Mouse (Mus musculus): ENCODE results near the gene Haus2. TPM values are rescaled to one million over a fixed set of nuclear protein-coding genes. Genes with fewer than 3 reads are reported as not detected.

Haus2 gene
- polyA plus RNA-seq, 1 experiment from 2014 or later: 11.6 TPM

DNA sequence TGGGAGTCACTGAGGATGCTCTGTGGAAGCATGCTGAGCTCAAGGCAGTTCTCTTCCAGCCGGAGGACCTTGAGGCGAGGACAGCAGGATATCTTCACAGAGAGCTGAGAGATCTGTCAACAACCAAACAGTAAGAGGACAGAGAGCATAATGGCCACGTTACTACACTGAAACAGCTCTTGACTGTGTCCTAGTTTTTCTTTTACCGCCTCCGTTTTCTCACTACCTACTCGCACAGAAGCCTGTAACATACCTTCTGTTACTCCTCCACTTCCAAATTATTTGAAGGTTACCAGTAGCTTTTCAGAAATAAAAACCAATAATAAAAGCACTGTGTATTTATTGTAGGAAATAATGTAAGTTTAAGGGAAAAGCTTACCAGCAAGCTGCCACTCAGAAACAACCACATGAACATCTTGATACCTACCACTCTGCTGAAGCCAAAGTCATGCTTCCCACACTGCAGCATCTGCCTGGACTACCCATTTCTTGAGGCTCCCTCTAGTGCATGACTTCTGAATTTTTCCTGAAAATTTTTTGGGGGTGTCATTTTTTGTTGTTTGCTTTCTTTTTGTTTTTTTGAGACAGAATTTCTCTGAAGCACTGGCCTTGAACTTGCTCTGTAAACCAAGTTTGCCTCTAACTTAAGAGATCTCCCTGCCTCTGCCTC, 3.0 kb upstream of the Haus2 start:
- H3K4me1 ChIP-seq (replicated peaks; ENCODE audit: control insufficient read depth, insufficient read depth, low read length): peaks cover 7% of the 10 kb centered on the region
- peak; percentile 62 for TF ChIP-seq CTCF (IDR thresholded peaks at IDR 0.05; ENCODE audit: low read depth)
- 86% methylated on average over 6 of the region's 6 CpGs for WGBS
- ATAC-seq: no peak
- H3K4me3 ChIP-seq (ENCODE audit: low read depth, low read length): no peak overlapping the region
- no peak overlapping the region for H3K4me2 ChIP-seq (replicated peaks; ENCODE audit: low read depth)
- no peaks in the 10 kb centered on the region for H3K27me3 ChIP-seq (replicated peaks; ENCODE audit: control insufficient read depth, insufficient read depth, low read length)
- no peak overlapping the region for H3K9ac ChIP-seq (ENCODE audit: low read depth, low read length)
- no peak overlapping the region for H3K27ac ChIP-seq (ENCODE audit: low read depth, low read length)
- no peaks in the 10 kb centered on the region for H3K9me3 ChIP-seq (ENCODE audit: control insufficient read depth)
- peaks cover 3% of the 10 kb centered on the region; the same call in 1 of the 2 replicates for H3K36me3 ChIP-seq (ENCODE audit: control insufficient read depth, insufficient read depth)

GRCm38 (mm10) chr2:120616279-120617163, 7.3 kb downstream of the Haus2 start:
- H3K36me3 ChIP-seq (ENCODE audit: control insufficient read depth, insufficient read depth): peaks cover 42% of the 10 kb centered on the region
- H3K4me1 ChIP-seq (replicated peaks; ENCODE audit: control insufficient read depth, insufficient read depth, low read length): no peaks in the 10 kb centered on the region
- no peak overlapping the region for H3K9ac ChIP-seq (ENCODE audit: low read depth, low read length)
- peak overlapping the region; percentile 50; the same call in 1 of the 2 replicates for H3K27ac ChIP-seq (ENCODE audit: low read depth, low read length)
- 64% methylated on average over 5 of the region's 5 CpGs for WGBS
- H3K4me2 ChIP-seq (replicated peaks; ENCODE audit: low read depth): no peak overlapping the region
- no peak for TF ChIP-seq CTCF (IDR thresholded peaks at IDR 0.05; ENCODE audit: low read depth)
- no peak overlapping the region for H3K4me3 ChIP-seq (ENCODE audit: low read depth, low read length)
- peak; percentile 77 for ATAC-seq
- no peaks in the 10 kb centered on the region for H3K27me3 ChIP-seq (replicated peaks; ENCODE audit: control insufficient read depth, insufficient read depth, low read length)
- no peaks in the 10 kb centered on the region for H3K9me3 ChIP-seq (ENCODE audit: control insufficient read depth)

DNA sequence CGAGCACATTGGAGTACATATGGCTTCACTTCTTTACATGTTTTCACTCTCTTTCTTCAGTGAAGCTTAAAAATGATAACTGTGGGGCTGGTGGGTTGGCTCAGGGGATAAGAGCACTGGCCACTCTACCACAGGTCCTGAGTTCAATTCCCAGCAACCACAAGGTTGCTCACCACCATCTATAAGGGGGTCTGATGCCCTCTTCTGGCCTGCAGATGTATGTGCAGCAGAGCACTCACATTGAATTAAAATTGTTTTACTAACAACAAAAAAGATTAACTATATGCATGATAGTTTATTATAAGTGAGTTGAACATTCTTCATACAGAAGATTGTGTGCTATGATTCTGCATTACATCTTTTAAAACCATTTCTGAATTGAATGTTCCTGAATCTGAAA, 10.4 kb downstream of the Haus2 start:
- no peak for ATAC-seq
- H3K4me1 ChIP-seq (replicated peaks; ENCODE audit: control insufficient read depth, insufficient read depth, low read length): no peaks in the 10 kb centered on the region

DNA sequence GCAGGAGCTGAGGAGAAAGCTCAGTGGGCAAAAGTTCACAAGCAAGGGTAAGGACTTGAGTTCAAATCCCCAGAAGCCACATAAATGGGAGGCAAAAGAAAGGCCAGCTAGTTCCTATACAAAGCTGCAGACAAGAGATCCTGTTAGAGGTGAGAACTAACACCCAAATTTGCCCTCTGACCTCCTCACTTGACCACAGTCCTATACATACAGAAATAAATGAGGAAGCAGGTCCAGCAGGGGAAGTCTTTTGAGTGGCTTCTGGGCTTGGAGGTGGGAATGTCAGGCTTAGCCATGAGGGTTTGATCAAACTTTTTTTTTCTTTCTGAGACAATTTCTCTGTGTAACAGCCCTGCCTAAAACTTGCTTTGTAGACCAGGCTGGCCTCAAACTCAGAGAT, 13.7 kb downstream of the Haus2 start:
- no peak overlapping the region for H3K27ac ChIP-seq (ENCODE audit: low read depth, low read length)
- H3K9me3 ChIP-seq (ENCODE audit: control insufficient read depth): no peaks in the 10 kb centered on the region
- H3K9ac ChIP-seq (ENCODE audit: low read depth, low read length): no peak overlapping the region
- H3K27me3 ChIP-seq (replicated peaks; ENCODE audit: control insufficient read depth, insufficient read depth, low read length): no peaks in the 10 kb centered on the region
- no peak overlapping the region for H3K4me2 ChIP-seq (replicated peaks; ENCODE audit: low read depth)
- peaks cover 13% of the 10 kb centered on the region; the same call in 1 of the 2 replicates for H3K36me3 ChIP-seq (ENCODE audit: control insufficient read depth, insufficient read depth)
- no peak overlapping the region for H3K4me3 ChIP-seq (ENCODE audit: low read depth, low read length)
- H3K4me1 ChIP-seq (replicated peaks; ENCODE audit: control insufficient read depth, insufficient read depth, low read length): no peaks in the 10 kb centered on the region
- no peak for ATAC-seq
- no peak for TF ChIP-seq CTCF (IDR thresholded peaks at IDR 0.05; ENCODE audit: low read depth)

More for the DNA sequence above, 10.4 kb downstream of the Haus2 start:
- peak; percentile 55 for TF ChIP-seq CTCF (IDR thresholded peaks at IDR 0.05; ENCODE audit: low read depth)
- Histone ChIP-seq H3K27me3 (replicated peaks; ENCODE audit: control insufficient read depth, insufficient read depth, low read length) (no peaks in the 10 kb centered on the region), H3K9me3 (ENCODE audit: control insufficient read depth) (no peaks in the 10 kb centered on the region), H3K4me2 (replicated peaks; ENCODE audit: low read depth) (no peak overlapping the region), H3K36me3 (ENCODE audit: control insufficient read depth, insufficient read depth) (peaks cover 33% of the 10 kb centered on the region), H3K27ac (ENCODE audit: low read depth, low read length) (no peak overlapping the region), H3K9ac (ENCODE audit: low read depth, low read length) (no peak overlapping the region), H3K4me3 (ENCODE audit: low read depth, low read length) (no peak overlapping the region)
- 100% methylated on average over 1 of the region's 1 CpGs for WGBS

- no peaks in the 10 kb centered on the region for H3K9me3 ChIP-seq (ENCODE audit: control insufficient read depth)
- ATAC-seq: no peak; the same call in 1 of the 2 replicates
- H3K36me3 ChIP-seq (ENCODE audit: control insufficient read depth, insufficient read depth): no peaks in the 10 kb centered on the region
- 0 out of 2 replicates have a peak overlapping the region, but pooled peaks have one; percentile 37 for H3K9ac ChIP-seq (ENCODE audit: low read depth, low read length)
- H3K4me2 ChIP-seq (replicated peaks; ENCODE audit: low read depth): peak overlapping the region; percentile 75
- no peak for TF ChIP-seq CTCF (IDR thresholded peaks at IDR 0.05; ENCODE audit: low read depth)
- 0 out of 2 replicates have a peak, but pooled peaks cover 3% of the 10 kb centered on the region for H3K4me1 ChIP-seq (replicated peaks; ENCODE audit: control insufficient read depth, insufficient read depth, low read length)
- WGBS: 26% methylated on average over 10 of the region's 10 CpGs
- H3K27me3 ChIP-seq (replicated peaks; ENCODE audit: control insufficient read depth, insufficient read depth, low read length): no peaks in the 10 kb centered on the region
- no peak overlapping the region for H3K27ac ChIP-seq (ENCODE audit: low read depth, low read length)
- H3K4me3 ChIP-seq (ENCODE audit: low read depth, low read length): peak overlapping the region; percentile 61
Measured at GRCm38 (mm10) chr2:120628076-120628865, 19.1 kb downstream of the Haus2 start.
